Mouse (Mus musculus): ENCODE data around the gene Tysnd1.

Tysnd1 gene

DNA sequence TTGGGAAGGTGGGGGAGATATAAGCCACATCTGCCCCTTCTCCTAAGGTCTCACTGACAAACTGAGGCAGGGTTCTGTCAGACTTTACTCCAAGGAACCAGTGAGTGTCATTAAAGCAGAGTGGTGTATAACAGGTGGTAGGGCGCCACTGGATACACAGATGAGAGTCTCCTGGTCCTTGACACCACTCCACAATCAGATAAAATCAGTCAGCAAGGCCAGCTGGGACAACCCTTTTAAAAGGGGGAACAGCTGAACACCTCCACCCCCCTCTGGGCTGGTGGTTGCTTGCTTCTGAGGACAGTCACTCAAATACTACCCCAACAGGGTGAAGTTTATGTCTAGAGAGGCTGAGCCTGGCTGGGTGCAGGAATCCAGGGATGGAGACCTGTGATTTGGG lies 42.2 kb downstream of the Tysnd1 start:
- DNase-seq (ENCODE audit: low read depth, low spot score) = no peak

- DNase-seq (ENCODE audit: low read depth, low spot score) = no peak
These were observed 42.8 kb downstream of the Tysnd1 start for GRCm38 (mm10) chr10:61738126-61738525.

DNA sequence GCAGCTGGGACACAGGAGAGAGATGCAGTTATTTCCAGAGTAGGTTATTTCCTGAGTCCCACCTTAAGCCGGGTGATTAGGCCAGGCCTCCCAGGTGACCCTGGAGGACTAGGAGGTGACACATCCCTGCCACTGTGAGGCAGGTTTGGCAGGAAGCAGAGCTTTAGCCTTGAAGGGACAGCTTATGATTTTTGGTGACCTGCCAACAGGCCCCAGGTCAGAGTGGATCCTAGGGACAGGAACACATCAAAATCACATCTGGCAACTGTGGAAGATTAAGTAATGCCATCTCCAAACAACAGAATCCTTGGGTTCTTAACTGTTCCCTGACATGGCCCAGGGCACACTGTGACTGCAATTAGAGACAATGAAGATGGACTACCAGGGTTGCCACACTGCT lies 46.0 kb downstream of the Tysnd1 start:
- DNase-seq (ENCODE audit: low read depth, low spot score) = no peak

DNA sequence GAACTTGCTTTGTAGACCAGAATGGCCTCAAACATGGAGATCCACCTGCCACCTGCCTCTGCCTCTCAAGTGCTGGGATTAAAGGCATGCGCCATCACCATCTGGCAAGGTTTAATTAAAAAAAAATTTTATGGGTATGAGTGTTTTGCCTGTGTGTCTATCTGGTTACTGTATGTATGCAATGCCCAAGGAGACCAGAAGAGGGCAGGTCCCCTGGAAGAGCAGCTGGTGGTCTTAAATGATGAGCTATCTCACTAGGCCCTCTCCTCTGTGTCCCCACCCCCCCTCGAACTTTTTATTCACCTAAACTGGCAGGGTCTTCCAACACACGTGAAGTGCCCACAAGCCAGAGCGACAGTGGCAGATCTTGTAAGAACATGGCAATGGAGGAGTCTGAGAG lies 46.6 kb downstream of the Tysnd1 start:
- no peak for DNase-seq (ENCODE audit: low read depth, low spot score)

GRCm38 (mm10) chr10:61742336-61742735 lies 47.0 kb downstream of the Tysnd1 start:
- no peak for DNase-seq (ENCODE audit: low read depth, low spot score)

DNA sequence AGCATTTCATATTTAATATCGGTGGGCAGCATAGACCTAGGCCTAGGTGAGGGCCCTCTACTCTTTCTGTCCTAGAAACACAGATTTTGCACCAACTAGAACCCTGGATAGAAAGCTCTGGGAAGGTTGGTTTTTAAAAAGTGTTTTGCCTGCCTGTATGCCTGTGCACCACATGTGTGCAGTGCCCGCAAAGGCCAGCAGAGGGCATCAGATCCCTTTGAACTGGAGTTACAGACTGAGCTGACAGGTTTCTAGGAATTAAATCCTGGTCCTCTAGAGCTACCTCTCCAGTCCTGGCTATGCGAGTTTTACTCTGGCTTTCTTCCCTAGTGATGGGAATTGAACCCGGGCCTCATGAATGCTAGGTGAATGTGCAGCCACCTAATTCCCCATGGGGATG lies 49.8 kb downstream of the Tysnd1 start:
- no peak for DNase-seq (ENCODE audit: low read depth, low spot score)

GRCm38 (mm10) chr10:61747302-61747701 lies 52.0 kb downstream of the Tysnd1 start:
- no peak for DNase-seq (ENCODE audit: low read depth, low spot score)

DNA sequence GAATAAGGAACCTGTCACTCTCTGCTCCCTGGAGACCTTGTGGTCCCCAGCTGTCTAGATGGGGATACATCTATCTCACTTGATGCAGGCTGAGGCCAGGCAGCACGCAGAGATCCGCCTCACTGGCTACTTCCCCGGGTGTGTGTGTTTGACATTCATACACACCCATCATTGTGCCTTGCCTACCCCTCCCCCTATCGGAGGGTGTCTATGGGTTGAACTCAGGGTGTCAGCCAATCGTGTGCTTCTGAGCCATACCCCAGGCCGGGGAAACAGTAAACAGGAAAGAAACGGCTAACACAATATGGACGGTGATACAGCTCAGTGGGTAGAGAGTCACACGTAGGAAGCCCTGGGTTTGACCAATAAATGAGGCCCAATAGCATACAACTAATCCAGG lies 54.7 kb downstream of the Tysnd1 start:
- no peak for DNase-seq (ENCODE audit: low read depth, low spot score)

- DNase-seq (ENCODE audit: low read depth, low spot score) = no peak
These were observed 56.4 kb downstream of the Tysnd1 start for GRCm38 (mm10) chr10:61751534-61752219.
